Mouse (Mus musculus): ENCODE measurements at regions not wholly inside any gene's neighbourhood (a gene's known extent, or its start where the extent isn't known, plus 50 kb on each side); places are given as distances from the start of the nearest gene placed in this dataset.

GRCm38 (mm10) chr1:23178335-23178974 is 76.4 kb upstream of the 4933415F23Rik start:
- no peak overlapping the region for H3K4me3 ChIP-seq (ENCODE audit: insufficient read depth, poor library complexity, severe bottlenecking)

GRCm38 (mm10) chr1:23174022-23174421 is 72.0 kb upstream of the 4933415F23Rik start:
- H3K79me3 ChIP-seq (ENCODE audit: low read depth), result no peaks in the 10 kb centered on the region
- H3ac ChIP-seq (ENCODE audit: control insufficient read depth, insufficient read length, low read depth), result no peak overlapping the region
- TF ChIP-seq FOSL1 (IDR thresholded peaks at IDR 0.05; ENCODE audit: insufficient read depth, low read length, poor library complexity, severe bottlenecking), result no peak
- TF ChIP-seq MYOG (IDR thresholded peaks at IDR 0.05; ENCODE audit: control insufficient read depth, extremely low read depth, insufficient read length), result no peak
- no peak for TF ChIP-seq MYOD1 (IDR thresholded peaks at IDR 0.05; ENCODE audit: control insufficient read depth, insufficient read length, low read depth)
- TF ChIP-seq USF1 (IDR thresholded peaks at IDR 0.05; ENCODE audit: low read depth), result no peak
- no peak for TF ChIP-seq CTCF (IDR thresholded peaks at IDR 0.05; ENCODE audit: control insufficient read depth, insufficient read depth, insufficient read length)
- no peak for TF ChIP-seq MAX (IDR thresholded peaks at IDR 0.05)
- no peak for TF ChIP-seq CEBPB (IDR thresholded peaks at IDR 0.05; ENCODE audit: low read depth)
- no peaks in the 10 kb centered on the region for H3K79me2 ChIP-seq (ENCODE audit: control insufficient read depth, insufficient read depth)
- no peaks in the 10 kb centered on the region for H3K36me3 ChIP-seq (ENCODE audit: control insufficient read depth, insufficient read depth)
- no peak overlapping the region for H3K4me3 ChIP-seq (ENCODE audit: insufficient read depth, poor library complexity, severe bottlenecking)
- H3K27me3 ChIP-seq (ENCODE audit: control insufficient read depth, insufficient read depth, insufficient read length), result no peaks in the 10 kb centered on the region

More at GRCm38 (mm10) chr1:23178335-23178974, 76.4 kb upstream of the 4933415F23Rik start:
- Histone ChIP-seq H3K79me3 (ENCODE audit: low read depth) (no peaks in the 10 kb centered on the region), H3ac (ENCODE audit: control insufficient read depth, insufficient read length, low read depth) (no peak overlapping the region), H3K79me2 (ENCODE audit: control insufficient read depth, insufficient read depth) (no peaks in the 10 kb centered on the region), H3K27me3 (ENCODE audit: control insufficient read depth, insufficient read depth, insufficient read length) (no peaks in the 10 kb centered on the region), H3K36me3 (ENCODE audit: control insufficient read depth, insufficient read depth) (no peaks in the 10 kb centered on the region)
- TF ChIP-seq CEBPB (IDR thresholded peaks at IDR 0.05; ENCODE audit: low read depth) (no peak), MAX (IDR thresholded peaks at IDR 0.05) (no peak), CTCF (IDR thresholded peaks at IDR 0.05; ENCODE audit: control insufficient read depth, insufficient read depth, insufficient read length) (no peak), USF1 (IDR thresholded peaks at IDR 0.05; ENCODE audit: low read depth) (no peak), MYOG (IDR thresholded peaks at IDR 0.05; ENCODE audit: control insufficient read depth, extremely low read depth, insufficient read length) (no peak), MYOD1 (IDR thresholded peaks at IDR 0.05; ENCODE audit: control insufficient read depth, insufficient read length, low read depth) (no peak), FOSL1 (IDR thresholded peaks at IDR 0.05; ENCODE audit: insufficient read depth, low read length, poor library complexity, severe bottlenecking) (no peak)

- Histone ChIP-seq H3K36me3 (ENCODE audit: control insufficient read depth, insufficient read depth) (no peaks in the 10 kb centered on the region), H3K27me3 (ENCODE audit: control insufficient read depth, insufficient read depth, insufficient read length) (no peaks in the 10 kb centered on the region), H3K79me3 (ENCODE audit: low read depth) (no peaks in the 10 kb centered on the region), H3K4me3 (ENCODE audit: insufficient read depth, poor library complexity, severe bottlenecking) (no peak overlapping the region), H3K79me2 (ENCODE audit: control insufficient read depth, insufficient read depth) (no peaks in the 10 kb centered on the region), H3ac (ENCODE audit: control insufficient read depth, insufficient read length, low read depth) (no peak overlapping the region)
- TF ChIP-seq CTCF (IDR thresholded peaks at IDR 0.05; ENCODE audit: control insufficient read depth, insufficient read depth, insufficient read length), result no peak
- TF ChIP-seq USF1 (IDR thresholded peaks at IDR 0.05; ENCODE audit: low read depth), result no peak
- TF ChIP-seq CEBPB (IDR thresholded peaks at IDR 0.05; ENCODE audit: low read depth), result no peak
- no peak for TF ChIP-seq MYOG (IDR thresholded peaks at IDR 0.05; ENCODE audit: control insufficient read depth, extremely low read depth, insufficient read length)
- no peak for TF ChIP-seq FOSL1 (IDR thresholded peaks at IDR 0.05; ENCODE audit: insufficient read depth, low read length, poor library complexity, severe bottlenecking)
- TF ChIP-seq MYOD1 (IDR thresholded peaks at IDR 0.05; ENCODE audit: control insufficient read depth, insufficient read length, low read depth), result no peak
- TF ChIP-seq MAX (IDR thresholded peaks at IDR 0.05), result no peak
Observed at GRCm38 (mm10) chr1:23173054-23173802, 71.2 kb upstream of the 4933415F23Rik start.

- Histone ChIP-seq H3K36me3 (ENCODE audit: control insufficient read depth, insufficient read depth) (no peaks in the 10 kb centered on the region), H3K27me3 (ENCODE audit: control insufficient read depth, insufficient read depth, insufficient read length) (no peaks in the 10 kb centered on the region), H3K4me3 (ENCODE audit: insufficient read depth, poor library complexity, severe bottlenecking) (no peak overlapping the region), H3ac (ENCODE audit: control insufficient read depth, insufficient read length, low read depth) (no peak overlapping the region), H3K79me3 (ENCODE audit: low read depth) (no peaks in the 10 kb centered on the region), H3K79me2 (ENCODE audit: control insufficient read depth, insufficient read depth) (no peaks in the 10 kb centered on the region)
- TF ChIP-seq CEBPB (IDR thresholded peaks at IDR 0.05; ENCODE audit: low read depth) (no peak), FOSL1 (IDR thresholded peaks at IDR 0.05; ENCODE audit: insufficient read depth, low read length, poor library complexity, severe bottlenecking) (no peak), MAX (IDR thresholded peaks at IDR 0.05) (no peak), MYOG (IDR thresholded peaks at IDR 0.05; ENCODE audit: control insufficient read depth, extremely low read depth, insufficient read length) (no peak)
Observed at GRCm38 (mm10) chr1:23171336-23171735, 69.3 kb upstream of the 4933415F23Rik start.

GRCm38 (mm10) chr1:23170711-23171110 is 68.7 kb upstream of the 4933415F23Rik start:
- Histone ChIP-seq H3K4me3 (ENCODE audit: insufficient read depth, poor library complexity, severe bottlenecking) (no peak overlapping the region), H3K79me2 (ENCODE audit: control insufficient read depth, insufficient read depth) (no peaks in the 10 kb centered on the region), H3K27me3 (ENCODE audit: control insufficient read depth, insufficient read depth, insufficient read length) (no peaks in the 10 kb centered on the region), H3K79me3 (ENCODE audit: low read depth) (no peaks in the 10 kb centered on the region), H3K36me3 (ENCODE audit: control insufficient read depth, insufficient read depth) (no peaks in the 10 kb centered on the region), H3ac (ENCODE audit: control insufficient read depth, insufficient read length, low read depth) (no peak overlapping the region)
- TF ChIP-seq MAX (IDR thresholded peaks at IDR 0.05) (no peak), MYOG (IDR thresholded peaks at IDR 0.05; ENCODE audit: control insufficient read depth, extremely low read depth, insufficient read length) (no peak)

- Histone ChIP-seq H3K36me3 (ENCODE audit: control insufficient read depth, insufficient read depth) (no peaks in the 10 kb centered on the region), H3K79me3 (ENCODE audit: low read depth) (no peaks in the 10 kb centered on the region)
Observed at GRCm38 (mm10) chr1:23168504-23168903, 66.5 kb upstream of the 4933415F23Rik start.

More at GRCm38 (mm10) chr1:23168504-23168903, 66.5 kb upstream of the 4933415F23Rik start:
- Histone ChIP-seq H3K4me3 (ENCODE audit: insufficient read depth, poor library complexity, severe bottlenecking) (no peak overlapping the region), H3K27me3 (ENCODE audit: control insufficient read depth, insufficient read depth, insufficient read length) (no peaks in the 10 kb centered on the region), H3ac (ENCODE audit: control insufficient read depth, insufficient read length, low read depth) (no peak overlapping the region), H3K79me2 (ENCODE audit: control insufficient read depth, insufficient read depth) (no peaks in the 10 kb centered on the region)
- TF ChIP-seq CTCF (IDR thresholded peaks at IDR 0.05; ENCODE audit: control insufficient read depth, insufficient read depth, insufficient read length), result no peak
- no peak for TF ChIP-seq MAX (IDR thresholded peaks at IDR 0.05)
- no peak for TF ChIP-seq MYOG (IDR thresholded peaks at IDR 0.05; ENCODE audit: control insufficient read depth, extremely low read depth, insufficient read length)
- no peak for TF ChIP-seq MYOD1 (IDR thresholded peaks at IDR 0.05; ENCODE audit: control insufficient read depth, insufficient read length, low read depth)
- TF ChIP-seq USF1 (IDR thresholded peaks at IDR 0.05; ENCODE audit: low read depth), result no peak
- no peak for TF ChIP-seq CEBPB (IDR thresholded peaks at IDR 0.05; ENCODE audit: low read depth)
- TF ChIP-seq FOSL1 (IDR thresholded peaks at IDR 0.05; ENCODE audit: insufficient read depth, low read length, poor library complexity, severe bottlenecking), result no peak

All from C2C12 (cell line).